Mouse (Mus musculus) embryonic facial prominence, embryonic 12.5 days (tissue): ENCODE results near the gene Gad2. TPM values are rescaled to one million over a fixed set of nuclear protein-coding genes. Genes with fewer than 3 reads are reported as not detected.

ENCODE experiments used
- ATAC-seq: fragments of 200-750 bp; cut with Nextera tagmentation; 2 replicates; pipeline ENCODE4 v1.8.0; 2017; ENCODE audit not compliant: insufficient number of reproducible peaks, insufficient read depth, low FRiP score, low TSS enrichment
- H3K27ac ChIP-seq: fragments of 300-500 bp; sonication (generic); 2 replicates; pipeline ENCODE4 v1.5.1; 2016; ENCODE audit warnings: mild to moderate bottlenecking
- H3K27me3 ChIP-seq: fragments of 300-500 bp; sonication (generic); 2 replicates; pipeline ENCODE4 v1.6.1; 2016; ENCODE audit warnings: mild to moderate bottlenecking, moderate library complexity
- H3K36me3 ChIP-seq: fragments of 300-500 bp; sonication (generic); 2 replicates; pipeline ENCODE4 v1.6.1; 2016; ENCODE audit warnings: mild to moderate bottlenecking
- H3K4me1 ChIP-seq: fragments of 300-500 bp; sonication (generic); 2 replicates; pipeline ENCODE4 v1.6.1; 2016
- H3K4me2 ChIP-seq: fragments of 300-500 bp; sonication (generic); replicated peaks from 2 replicates; pipeline ENCODE4 v1.6.1; 2016; ENCODE audit warnings: mild to moderate bottlenecking, moderate library complexity
- H3K4me3 ChIP-seq: fragments of 300-500 bp; sonication (generic); 2 replicates; pipeline ENCODE4 v1.5.1; 2016; ENCODE audit warnings: mild to moderate bottlenecking
- H3K9ac ChIP-seq: fragments of 300-500 bp; sonication (generic); 2 replicates; pipeline ENCODE4 v1.6.1; 2016; ENCODE audit warnings: mild to moderate bottlenecking, moderate library complexity
- H3K9me3 ChIP-seq: fragments of 300-500 bp; sonication (generic); 2 replicates; pipeline ENCODE4 v1.6.1; 2016; ENCODE audit warnings: mild to moderate bottlenecking, moderate library complexity
- WGBS: fragments of 180-500 bp; shearing (Covaris S2); methylation state at CpG from one replicate; pipeline ENCODE4 v1.1.7; 2016; 5-methylcytosine and 5-hydroxymethylcytosine counted together
- polyA plus RNA-seq: library from polyadenylated mRNA; unstranded; fragments of >200 nt; fragmentation: Nextera tagmentation; extraction: Ambion mirVana; gene quantifications from 2 replicates; pipeline ENCODE4 v1.2.1, GENCODE M21; 2016

The Gad2 gene
- polyA plus RNA-seq, 1 experiment from 2014 or later, result 2.4 TPM

DNA sequence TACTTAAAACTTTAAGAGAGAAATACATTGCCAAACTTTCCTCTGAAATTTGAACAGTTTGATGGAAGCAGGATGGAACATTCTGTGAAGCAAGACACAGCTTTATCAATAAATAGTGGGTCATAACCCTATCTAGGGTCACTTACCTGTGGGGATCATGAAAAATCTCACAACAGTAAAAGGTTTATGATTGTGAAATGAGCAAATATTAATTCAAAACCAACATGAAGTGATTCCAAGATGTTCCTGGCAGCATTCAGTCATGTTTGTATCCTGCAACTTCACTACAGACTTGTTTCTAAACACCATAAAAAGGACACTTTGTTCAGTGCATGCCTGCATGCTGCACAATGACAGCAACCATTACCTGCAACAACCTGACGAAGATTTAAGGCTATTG is 41.7 kb downstream of the Gad2 start:
- H3K9ac ChIP-seq, result no peak overlapping the region

DNA sequence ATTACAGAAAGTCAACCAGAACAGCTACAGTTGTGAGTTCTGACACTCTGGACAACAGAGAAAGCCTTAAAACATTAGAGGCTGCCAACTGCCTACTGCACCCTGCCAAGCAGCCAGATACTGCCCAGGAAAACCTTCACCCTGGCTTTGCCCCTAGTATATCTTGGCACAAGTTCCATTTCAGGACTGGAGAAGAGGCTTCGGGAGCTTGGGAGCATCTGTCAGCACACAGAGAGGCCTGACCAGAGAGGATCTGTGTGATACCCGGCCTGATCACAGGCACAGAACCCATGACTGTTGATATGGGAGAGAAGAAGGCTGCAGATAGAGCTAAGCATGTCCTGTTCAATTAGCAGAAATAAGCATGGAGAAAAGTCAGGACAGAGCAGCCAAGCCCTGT is 48.4 kb downstream of the Gad2 start:
- ATAC-seq, result no peak
- no peak overlapping the region for H3K9ac ChIP-seq
- H3K4me1 ChIP-seq, result no peaks in the 10 kb centered on the region
- no peak overlapping the region for H3K4me2 ChIP-seq
- no peaks in the 10 kb centered on the region for H3K9me3 ChIP-seq
- H3K27ac ChIP-seq, result no peak overlapping the region
- H3K36me3 ChIP-seq, result no peaks in the 10 kb centered on the region
- WGBS, result 78% methylated on average over 2 of the region's 2 CpGs
- no peak overlapping the region for H3K4me3 ChIP-seq
- H3K27me3 ChIP-seq, result no peaks in the 10 kb centered on the region

More for the DNA sequence above, 41.7 kb downstream of the Gad2 start:
- no peaks in the 10 kb centered on the region for H3K27me3 ChIP-seq
- H3K9me3 ChIP-seq, result no peaks in the 10 kb centered on the region
- H3K36me3 ChIP-seq, result no peaks in the 10 kb centered on the region
- no peak for ATAC-seq
- H3K4me1 ChIP-seq, result no peaks in the 10 kb centered on the region
- WGBS, result 64% methylated on average over 1 of the region's 1 CpGs
- H3K4me2 ChIP-seq, result no peak overlapping the region
- H3K4me3 ChIP-seq, result no peak overlapping the region
- H3K27ac ChIP-seq, result no peak overlapping the region

DNA sequence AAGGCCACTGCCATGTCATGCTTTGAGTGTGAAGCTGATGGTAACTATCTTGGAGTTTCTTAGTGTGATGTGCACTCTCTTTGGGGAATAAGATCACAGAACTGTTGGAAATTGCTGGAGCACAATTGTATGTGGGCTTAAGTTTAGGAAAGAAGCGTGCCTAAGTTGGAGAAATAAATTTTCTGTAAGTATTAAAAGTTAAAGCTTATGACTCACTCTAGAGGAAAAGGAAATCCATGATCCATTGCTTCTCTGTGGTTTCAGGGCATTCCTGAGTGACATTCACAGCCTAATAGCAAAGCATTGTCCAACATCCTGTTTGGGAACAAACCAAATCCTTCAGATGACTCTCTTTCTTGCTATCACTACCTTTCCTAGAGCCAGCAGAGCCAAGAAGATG is 49.3 kb downstream of the Gad2 start:
- H3K4me1 ChIP-seq, result no peaks in the 10 kb centered on the region
- no peak overlapping the region for H3K9ac ChIP-seq
- H3K4me2 ChIP-seq, result no peak overlapping the region
- no peak overlapping the region for H3K27ac ChIP-seq
- no peaks in the 10 kb centered on the region for H3K27me3 ChIP-seq
- H3K36me3 ChIP-seq, result no peaks in the 10 kb centered on the region
- ATAC-seq, result no peak
- H3K9me3 ChIP-seq, result no peaks in the 10 kb centered on the region
- H3K4me3 ChIP-seq, result no peak overlapping the region
- 75% methylated on average over 1 of the region's 1 CpGs for WGBS

DNA sequence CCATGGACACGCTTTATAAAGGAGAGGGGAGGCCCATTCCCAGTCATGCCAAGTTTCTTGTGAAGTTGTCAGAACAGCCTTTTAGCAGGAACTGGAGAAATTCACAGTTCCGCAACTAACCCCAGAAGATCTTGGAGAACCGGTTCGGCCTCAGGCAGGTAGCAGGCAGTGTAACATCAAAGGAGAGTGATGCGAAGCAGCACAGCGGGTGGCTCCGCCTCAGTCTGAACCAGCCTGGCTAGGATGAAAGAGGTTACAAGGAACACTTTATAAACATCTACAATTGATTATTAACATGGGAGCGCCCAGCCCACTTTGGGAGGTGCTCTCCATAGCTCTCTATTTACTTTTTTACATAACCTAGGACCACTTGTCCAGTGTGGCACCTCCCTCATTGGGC is 55.1 kb downstream of the Gad2 start:
- no peaks in the 10 kb centered on the region for H3K9me3 ChIP-seq
- 26% methylated on average over 8 of the region's 8 CpGs for WGBS

DNA sequence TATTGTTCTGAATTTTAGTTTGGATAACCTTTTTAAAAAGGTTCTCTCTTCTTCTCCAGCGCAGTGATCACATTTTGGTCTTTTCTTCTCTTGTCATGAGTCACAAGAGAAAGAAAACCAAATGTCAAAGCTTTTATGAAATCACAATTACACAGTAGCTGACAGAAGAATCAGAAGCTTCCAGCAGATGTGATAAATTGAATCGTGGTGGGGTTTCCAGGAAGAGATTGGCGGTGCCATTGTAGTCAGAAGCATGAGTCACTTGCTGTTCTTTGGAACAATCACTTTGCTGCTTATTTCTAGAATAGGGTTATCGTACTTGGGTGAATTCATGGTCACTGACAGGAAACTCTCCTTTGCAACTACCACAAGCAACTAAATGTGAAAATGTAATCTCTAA is 57.9 kb downstream of the Gad2 start:
- H3K9me3 ChIP-seq, result no peaks in the 10 kb centered on the region
- no peak overlapping the region for H3K4me2 ChIP-seq
- H3K4me3 ChIP-seq, result no peak overlapping the region
- no peaks in the 10 kb centered on the region for H3K4me1 ChIP-seq
- ATAC-seq, result no peak
- no peak overlapping the region for H3K9ac ChIP-seq
- H3K27ac ChIP-seq, result no peak overlapping the region
- H3K36me3 ChIP-seq, result no peaks in the 10 kb centered on the region
- WGBS, result 80% methylated on average over 4 of the region's 4 CpGs
- no peaks in the 10 kb centered on the region for H3K27me3 ChIP-seq

More for the DNA sequence above, 55.1 kb downstream of the Gad2 start:
- Histone ChIP-seq H3K4me1 (no peaks in the 10 kb centered on the region), H3K36me3 (no peaks in the 10 kb centered on the region), H3K9ac (no peak overlapping the region), H3K4me2 (no peak overlapping the region), H3K4me3 (no peak overlapping the region), H3K27me3 (no peaks in the 10 kb centered on the region), H3K27ac (no peak overlapping the region)
- no peak for ATAC-seq

DNA sequence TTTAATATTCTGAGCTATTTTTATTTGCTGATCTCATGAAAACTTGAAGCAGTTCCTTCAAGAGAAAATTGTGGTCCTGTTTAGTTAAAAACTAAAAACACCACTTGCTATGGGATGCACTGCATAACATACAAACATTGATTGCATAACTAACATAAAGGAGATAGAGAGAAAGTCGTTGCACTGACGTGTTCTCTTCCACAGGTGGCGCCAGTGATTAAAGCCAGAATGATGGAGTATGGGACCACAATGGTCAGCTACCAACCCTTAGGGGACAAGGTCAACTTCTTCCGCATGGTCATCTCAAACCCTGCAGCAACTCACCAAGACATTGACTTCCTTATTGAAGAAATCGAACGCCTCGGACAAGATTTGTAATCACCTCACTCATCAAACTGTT is 68.0 kb downstream of the Gad2 start:
- no peak overlapping the region for H3K9ac ChIP-seq
- ATAC-seq, result no peak
- H3K4me3 ChIP-seq, result no peak overlapping the region
- WGBS, result 76% methylated on average over 7 of the region's 7 CpGs
- H3K4me1 ChIP-seq, result no peaks in the 10 kb centered on the region
- no peaks in the 10 kb centered on the region for H3K27me3 ChIP-seq
- no peaks in the 10 kb centered on the region for H3K9me3 ChIP-seq
- H3K27ac ChIP-seq, result no peak overlapping the region
- no peaks in the 10 kb centered on the region; the same call in 1 of the 2 replicates for H3K36me3 ChIP-seq
- H3K4me2 ChIP-seq, result no peak overlapping the region

DNA sequence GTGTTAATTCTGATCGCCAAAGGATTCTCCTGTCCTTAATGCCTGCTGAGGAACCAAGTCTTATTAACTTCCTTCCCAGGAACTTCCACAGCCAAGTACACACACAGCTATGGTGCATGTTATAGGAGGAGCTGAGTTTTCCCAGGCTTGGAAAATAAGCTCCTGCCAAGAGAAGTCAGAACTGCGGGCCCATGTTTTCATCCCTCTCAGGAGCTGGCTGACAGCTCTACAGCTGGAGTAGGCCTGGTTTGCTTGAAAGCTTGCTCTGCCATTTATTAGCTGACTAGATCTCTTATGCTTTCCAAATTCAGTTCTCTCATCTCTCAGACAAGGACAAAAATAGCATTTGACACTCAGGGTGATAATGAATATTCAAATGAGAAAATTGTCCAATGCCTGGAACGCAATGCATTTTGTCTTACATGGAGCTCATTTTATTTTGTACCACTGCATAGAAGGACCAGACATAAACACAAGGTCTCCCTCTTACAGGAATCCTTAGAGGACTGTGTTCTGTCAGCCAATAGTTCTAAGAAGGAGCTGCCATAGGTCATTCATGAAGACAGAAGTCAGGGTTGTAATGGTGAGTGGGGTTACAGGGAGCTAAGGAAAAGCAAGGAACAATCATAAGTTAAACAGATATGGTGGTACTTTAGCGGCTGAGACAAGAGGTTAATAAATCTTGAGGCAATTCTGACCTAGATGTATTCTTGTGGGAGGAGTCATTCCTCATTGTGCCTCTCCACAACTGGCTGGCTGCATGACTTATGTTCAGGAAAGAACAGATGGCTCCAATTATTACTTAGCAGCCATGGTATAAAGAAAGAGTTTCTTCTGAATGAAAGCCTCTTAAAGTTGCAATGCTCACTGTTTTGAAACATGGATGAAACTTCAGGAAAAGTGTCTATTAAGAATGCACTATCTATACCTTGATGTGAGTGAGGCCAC is 83.0 kb downstream of the Gad2 start:
- WGBS, result 61% methylated on average over 4 of the region's 4 CpGs
- no peaks in the 10 kb centered on the region for H3K27me3 ChIP-seq
- H3K4me2 ChIP-seq, result no peak overlapping the region
- no peak for ATAC-seq
- peak overlapping the region; percentile 30; the same call in 1 of the 2 replicates for H3K27ac ChIP-seq
- H3K4me3 ChIP-seq, result no peak overlapping the region
- H3K36me3 ChIP-seq, result no peaks in the 10 kb centered on the region
- H3K9ac ChIP-seq, result no peak overlapping the region
- peaks cover 5% of the 10 kb centered on the region; the same call in 1 of the 2 replicates for H3K4me1 ChIP-seq
- no peaks in the 10 kb centered on the region for H3K9me3 ChIP-seq

DNA sequence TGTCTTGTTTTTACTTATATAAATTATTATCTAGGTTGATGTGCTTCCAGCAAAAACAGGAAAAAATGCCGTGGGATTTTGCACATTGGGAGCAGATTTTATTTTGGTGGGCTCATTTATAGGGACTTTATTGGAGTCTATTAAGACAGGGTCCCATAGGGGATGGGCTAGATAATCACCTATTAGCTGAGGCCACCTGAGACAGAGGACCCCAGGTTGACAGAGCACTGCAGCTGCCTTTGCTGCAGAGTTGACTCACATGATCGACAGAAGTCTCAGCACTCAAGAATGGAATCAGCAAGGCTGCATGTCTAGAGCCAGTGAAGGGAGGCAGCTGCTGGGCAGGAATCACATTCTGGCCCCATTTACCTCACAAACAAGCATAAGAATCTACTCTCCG is 84.2 kb downstream of the Gad2 start:
- H3K9me3 ChIP-seq, result no peaks in the 10 kb centered on the region
- 74% methylated on average over 3 of the region's 3 CpGs for WGBS
- H3K4me3 ChIP-seq, result no peak overlapping the region
- no peak for ATAC-seq
- no peaks in the 10 kb centered on the region for H3K27me3 ChIP-seq
- no peaks in the 10 kb centered on the region for H3K36me3 ChIP-seq
- no peak overlapping the region for H3K9ac ChIP-seq
- H3K4me2 ChIP-seq, result no peak overlapping the region
- no peak overlapping the region for H3K27ac ChIP-seq
- peaks cover 5% of the 10 kb centered on the region; the same call in 1 of the 2 replicates for H3K4me1 ChIP-seq

DNA sequence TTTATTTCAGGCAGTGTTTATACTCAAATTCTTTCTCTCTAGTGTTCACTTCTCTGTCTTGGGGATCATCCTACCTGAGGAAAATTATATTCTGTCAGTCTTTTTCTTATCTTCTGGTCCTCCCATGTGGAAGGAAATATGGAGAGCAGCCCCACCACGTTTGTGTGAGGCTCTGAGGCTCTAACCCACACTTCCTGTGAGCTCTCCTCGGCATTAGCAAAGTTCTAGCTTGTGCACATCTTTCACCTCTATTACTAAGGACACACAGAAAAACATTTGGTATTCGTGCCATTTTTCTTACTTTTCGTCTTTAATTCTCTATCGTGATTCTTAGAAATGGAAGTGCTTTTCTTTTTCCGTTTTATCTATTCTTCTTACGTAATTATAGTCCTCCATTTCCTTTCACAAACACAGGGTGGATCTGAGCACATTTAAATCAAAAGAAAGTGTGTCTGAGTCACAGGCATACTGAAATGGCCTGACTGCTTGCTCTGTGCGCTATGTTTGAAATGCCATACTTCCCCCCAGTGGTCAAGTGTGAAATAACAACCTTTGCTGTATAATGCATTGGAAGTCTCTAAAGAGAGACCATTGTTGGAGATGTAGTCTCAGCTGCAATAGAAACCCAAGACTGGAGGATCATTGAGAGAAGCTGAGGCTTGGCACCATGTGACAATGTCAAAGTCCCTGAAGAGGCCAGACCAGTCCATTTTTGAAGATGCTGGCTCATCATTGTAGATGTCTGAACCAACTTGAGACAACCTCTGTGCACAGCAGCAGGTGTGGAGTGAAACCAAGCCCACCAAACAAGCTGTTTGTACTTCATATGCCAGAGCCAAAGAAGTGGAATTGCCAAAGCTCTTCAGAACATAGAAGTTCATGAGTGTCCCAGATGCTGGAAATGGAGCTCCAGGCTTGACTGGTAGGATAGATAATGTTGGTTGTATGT is 99.8 kb downstream of the Gad2 start:
- no peaks in the 10 kb centered on the region for H3K4me1 ChIP-seq
- no peak overlapping the region for H3K9ac ChIP-seq
- no peaks in the 10 kb centered on the region for H3K27me3 ChIP-seq
- no peak overlapping the region for H3K4me2 ChIP-seq
- H3K4me3 ChIP-seq, result no peak overlapping the region
- 22% methylated on average over 8 of the region's 8 CpGs for WGBS
- no peaks in the 10 kb centered on the region for H3K36me3 ChIP-seq
- peak; percentile 69; the same call in 1 of the 2 replicates for ATAC-seq
- H3K27ac ChIP-seq, result no peak overlapping the region
- H3K9me3 ChIP-seq, result no peaks in the 10 kb centered on the region

DNA sequence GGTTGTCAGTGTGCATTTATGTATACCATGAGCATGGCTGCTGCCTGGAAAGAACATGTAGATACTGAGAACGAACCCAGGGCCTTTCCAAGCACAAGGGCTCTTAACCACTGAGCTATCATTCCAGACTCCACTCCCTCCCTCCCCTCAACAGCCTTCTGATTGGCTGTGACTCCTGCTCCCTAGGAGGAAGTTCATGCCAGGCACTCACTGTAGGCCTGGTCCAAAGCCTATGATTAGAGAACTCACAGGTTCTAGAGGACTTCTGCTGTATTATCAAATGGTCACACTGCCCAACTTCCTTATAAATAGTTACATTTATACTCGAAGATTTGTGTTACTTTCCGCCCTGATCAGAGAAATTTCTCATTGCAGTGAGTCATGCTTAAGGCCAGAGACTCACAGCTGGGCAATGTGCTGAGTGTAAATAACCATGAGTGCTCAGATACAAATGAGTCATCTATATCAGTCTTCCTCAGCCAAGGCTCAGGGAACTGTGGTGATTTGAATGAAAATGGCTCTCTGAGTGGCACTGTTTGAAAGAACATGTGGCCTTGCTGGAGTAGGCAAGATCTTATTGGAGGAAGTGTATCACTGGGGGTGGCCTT is 102.0 kb downstream of the Gad2 start:
- 74% methylated on average over 3 of the region's 3 CpGs for WGBS

DNA sequence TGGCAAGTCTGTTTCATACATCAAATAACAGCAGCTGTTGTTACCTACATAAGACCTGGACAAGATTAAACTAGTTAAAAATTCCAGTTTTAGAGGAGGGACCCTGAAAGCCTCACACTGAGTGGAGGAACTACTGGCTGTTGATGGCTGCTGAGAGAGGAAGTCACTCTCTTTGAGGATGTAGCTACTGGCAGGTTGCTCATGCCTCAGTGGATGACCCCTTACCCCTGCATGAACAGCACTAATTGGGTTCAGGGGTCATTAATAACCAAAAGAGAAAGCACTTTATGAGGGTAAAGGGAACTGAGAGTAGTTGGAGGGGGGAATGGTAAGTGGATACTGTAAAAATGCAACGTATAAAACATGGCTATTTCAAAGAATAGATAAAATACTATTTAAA is 105.1 kb downstream of the Gad2 start:
- H3K4me3 ChIP-seq, result no peak overlapping the region
- H3K27me3 ChIP-seq, result no peaks in the 10 kb centered on the region
- 89% methylated on average over 1 of the region's 1 CpGs for WGBS
- H3K36me3 ChIP-seq, result no peaks in the 10 kb centered on the region
- no peak for ATAC-seq
- H3K4me2 ChIP-seq, result no peak overlapping the region
- H3K4me1 ChIP-seq, result no peaks in the 10 kb centered on the region
- H3K27ac ChIP-seq, result no peak overlapping the region
- H3K9me3 ChIP-seq, result no peaks in the 10 kb centered on the region
- no peak overlapping the region for H3K9ac ChIP-seq

More for the DNA sequence above, 102.0 kb downstream of the Gad2 start:
- H3K4me2 ChIP-seq, result no peak overlapping the region
- ATAC-seq, result no peak
- no peaks in the 10 kb centered on the region for H3K9me3 ChIP-seq
- no peak overlapping the region for H3K4me3 ChIP-seq
- H3K27ac ChIP-seq, result no peak overlapping the region
- H3K9ac ChIP-seq, result no peak overlapping the region
- H3K36me3 ChIP-seq, result no peaks in the 10 kb centered on the region
- H3K4me1 ChIP-seq, result no peaks in the 10 kb centered on the region
- H3K27me3 ChIP-seq, result no peaks in the 10 kb centered on the region
